In genomic region chr2:93135324-93135723, GRCm38 (mm10) we compare ENCODE assay signal across 12 mouse cellular contexts. TPM values are rescaled to one million over a fixed set of nuclear protein-coding genes. Genes with fewer than 3 reads are reported as not detected.
A peak's percentile ranks its signal among the peaks of the same experiment; 100 is the strongest.
DNase-seq lines count a peak whose midpoint lies in the region; ATAC-seq and TF ChIP-seq lines count a peak whose summit lies in the region.
"Had no signal": no experiment of that assay in that cellular context is flagged by ENCODE, and none has a peak within 500 bp of the region (broad histone marks: within the 10 kb centered on the region; RNA-seq: fewer than 3 reads in every experiment).

No protein-coding gene starts in this region.

- H3K27ac ChIP-seq in liver, postnatal 0 days (ENCODE audit: low read depth) = 0 out of 2 replicates have a peak overlapping the region, but pooled peaks have one; percentile 36
- no peak overlapping the region for H3K27ac ChIP-seq in liver, embryonic 11.5 days (ENCODE audit: low read depth, low read length)
- H3K27ac ChIP-seq: neural tube, embryonic 15.5 days had no signal

- DNase-seq in liver, postnatal 0 days = no peak
- DNase-seq in liver, embryonic 11.5 days (ENCODE audit: low spot score) = no peak
- peak; percentile 74 for DNase-seq in heart, adult 8-10 months (ENCODE audit: low spot score)
- peak; percentile 22 for DNase-seq in kidney, adult 18-20 months
- DNase-seq in lung, postnatal 10 days = peak; percentile 63
- DNase-seq in cerebellum, postnatal 25 days = no peak
- DNase-seq in left cerebral cortex, postnatal 4 days = no peak
- no peak for DNase-seq in right cerebral cortex, postnatal 25 days
- DNase-seq: cerebellum, postnatal 14 days; gastrocnemius, postnatal 10 days; midbrain, embryonic 14.5 days had no signal

- no peak for ATAC-seq in liver, postnatal 0 days
- ATAC-seq in liver, embryonic 11.5 days (replicated peaks; ENCODE audit: low FRiP score) = no peak

- intact Hi-C loops in left cerebral cortex, postnatal 4 days (cut with DNase I) = no loop called here

- no peak overlapping the region for H3K4me2 ChIP-seq in liver, postnatal 0 days (ENCODE audit: low read depth, low read length)
- H3K4me2 ChIP-seq in liver, embryonic 11.5 days = no peak overlapping the region
- H3K4me2 ChIP-seq: neural tube, embryonic 15.5 days had no signal

- no peaks in the 10 kb centered on the region for H3K9me3 ChIP-seq in liver, postnatal 0 days (ENCODE audit: low read length)
- H3K9me3 ChIP-seq in liver, embryonic 11.5 days (ENCODE audit: control insufficient read depth, low read length) = no peaks in the 10 kb centered on the region
- H3K9me3 ChIP-seq: neural tube, embryonic 15.5 days had no signal

- no peak overlapping the region for H3K9ac ChIP-seq in liver, postnatal 0 days (replicated peaks)
- H3K9ac ChIP-seq in liver, embryonic 11.5 days (ENCODE audit: low read depth, low read length) = no peak overlapping the region
- H3K9ac ChIP-seq: neural tube, embryonic 15.5 days had no signal

- WGBS in liver, postnatal 0 days (ENCODE audit: insufficient replicate concordance) = 48% methylated on average over 7 of the region's 7 CpGs
- WGBS in liver, embryonic 11.5 days = 35% methylated on average over 7 of the region's 7 CpGs

- H3K27me3 ChIP-seq in liver, postnatal 0 days (ENCODE audit: insufficient read depth, low read length) = no peaks in the 10 kb centered on the region
- no peaks in the 10 kb centered on the region for H3K27me3 ChIP-seq in liver, embryonic 11.5 days (replicated peaks; ENCODE audit: control insufficient read depth, insufficient read depth, low read length)
- H3K27me3 ChIP-seq: neural tube, embryonic 15.5 days had no signal

- no peak for TF ChIP-seq CTCF in liver, postnatal 0 days (IDR thresholded peaks at IDR 0.05; ENCODE audit: low read depth)

- no peaks in the 10 kb centered on the region for H3K4me1 ChIP-seq in liver, postnatal 0 days (ENCODE audit: insufficient read depth)
- no peaks in the 10 kb centered on the region for H3K4me1 ChIP-seq in liver, embryonic 11.5 days (replicated peaks; ENCODE audit: control insufficient read depth, insufficient read depth, low read length)

- peak; percentile 38; the same call in 1 of the 2 replicates for TF ChIP-seq EP300 in liver, postnatal 0 days (IDR thresholded peaks at IDR 0.05; ENCODE audit: low read depth)

- H3K4me3 ChIP-seq in liver, postnatal 0 days (ENCODE audit: low read depth, low read length) = no peak overlapping the region
- no peak overlapping the region for H3K4me3 ChIP-seq in liver, embryonic 11.5 days (ENCODE audit: low read depth, low read length)
- H3K4me3 ChIP-seq: neural tube, embryonic 15.5 days had no signal

- H3K36me3 ChIP-seq in liver, postnatal 0 days (replicated peaks; ENCODE audit: insufficient read depth, low read length) = no peaks in the 10 kb centered on the region
- no peaks in the 10 kb centered on the region for H3K36me3 ChIP-seq in liver, embryonic 11.5 days (ENCODE audit: control insufficient read depth, insufficient read depth, low read length)
- H3K36me3 ChIP-seq: neural tube, embryonic 15.5 days had no signal

RNA-seq across cellular contexts. Expression of gene Trp53i11, which starts 52.0 kb away (rescaled TPM):
- 4.0 and 5.7 TPM in 2 replicates for polyA plus RNA-seq in liver, postnatal 0 days (2015; fragmentation: Nextera tagmentation; extraction: Ambion mirVana)
- polyA plus RNA-seq in liver, embryonic 11.5 days (2014; fragmentation: Nextera tagmentation; extraction: Ambion mirVana) = 10.5 and 14.0 TPM in 2 replicates
- 10 to 100 TPM; 14.0 to 37.8 (median 23.2) TPM for total RNA-seq in heart, adult 8-10 months (2022)
- 10 to 100 TPM; 89.0 to 93.9 TPM for total RNA-seq in left cerebral cortex, postnatal 4 days (2021)

Comparison
In these comparisons a context has a peak if more than half of its experiments do, and no peak if none do; other contexts are left out.
1. DNase-seq: peak in heart, adult 8-10 months (single experiment), kidney, adult 18-20 months (single experiment) and lung, postnatal 10 days (single experiment); none in liver, postnatal 0 days (single experiment), liver, embryonic 11.5 days (single experiment), cerebellum, postnatal 25 days (0 of 2), left cerebral cortex, postnatal 4 days (single experiment) and right cerebral cortex, postnatal 25 days (single experiment).